ENCODE assay signal across 26 mouse cellular contexts in the genomic region with DNA sequence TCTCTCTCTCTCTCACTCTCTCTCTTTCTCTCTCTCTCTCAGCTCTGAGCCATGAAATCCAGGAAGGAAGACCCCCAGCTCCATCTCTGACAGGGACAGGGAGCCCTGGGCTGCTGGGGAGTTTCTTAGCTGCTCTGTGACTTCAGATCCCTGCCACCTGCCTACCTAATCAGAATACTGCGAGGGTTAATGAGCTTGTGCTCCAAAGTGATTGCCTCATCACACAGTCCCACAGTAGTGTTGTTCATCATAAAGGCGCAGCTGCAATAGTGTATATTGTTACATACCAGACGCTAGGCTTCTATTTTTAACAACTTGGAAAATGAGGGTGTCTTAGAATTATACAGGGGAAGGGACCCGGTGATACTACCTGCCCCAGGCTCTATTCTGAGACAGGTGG.
DNase-seq lines count a peak whose midpoint lies in the region; ATAC-seq lines count a peak whose summit lies in the region.
"Had no signal": no experiment of that assay in that cellular context is flagged by ENCODE, and none has a peak within 500 bp of the region (broad histone marks: within the 10 kb centered on the region; RNA-seq: fewer than 3 reads in every experiment).

No protein-coding gene starts in this region.

- H3K9me3 ChIP-seq in forebrain, embryonic 10.5 days = peaks cover under 1% of the 10 kb centered on the region; the same call in 1 of the 2 replicates
- H3K9me3 ChIP-seq in forebrain, embryonic 11.5 days (ENCODE audit: control insufficient read depth, low read length) = no peaks in the 10 kb centered on the region
- H3K9me3 ChIP-seq in neural tube, embryonic 13.5 days = no peaks in the 10 kb centered on the region
- no peaks in the 10 kb centered on the region for H3K9me3 ChIP-seq in forebrain, embryonic 16.5 days (ENCODE audit: control insufficient read depth, low read length)
- H3K9me3 ChIP-seq: embryonic facial prominence, embryonic 12.5 days; liver, embryonic 12.5 days; midbrain, embryonic 15.5 days; neural tube, embryonic 12.5 days had no signal

- WGBS in forebrain, embryonic 10.5 days = 60% methylated on average over 4 of the region's 4 CpGs
- 49% methylated on average over 4 of the region's 4 CpGs for WGBS in forebrain, embryonic 11.5 days
- 42% methylated on average over 4 of the region's 4 CpGs for WGBS in neural tube, embryonic 13.5 days
- WGBS in forebrain, embryonic 16.5 days = 21% methylated on average over 4 of the region's 4 CpGs

- no peaks in the 10 kb centered on the region for H3K27me3 ChIP-seq in forebrain, embryonic 10.5 days (ENCODE audit: poor library complexity, severe bottlenecking)
- H3K27me3 ChIP-seq in forebrain, embryonic 11.5 days (ENCODE audit: control insufficient read depth, insufficient read depth, low read length) = no peaks in the 10 kb centered on the region
- H3K27me3 ChIP-seq in neural tube, embryonic 13.5 days = 0 out of 2 replicates have a peak, but pooled peaks cover 8% of the 10 kb centered on the region
- H3K27me3 ChIP-seq in forebrain, embryonic 16.5 days (replicated peaks; ENCODE audit: control insufficient read depth, insufficient read depth, low read length) = no peaks in the 10 kb centered on the region
- H3K27me3 ChIP-seq: embryonic facial prominence, embryonic 12.5 days; liver, embryonic 12.5 days; neural tube, embryonic 12.5 days had no signal

- peak overlapping the region; percentile 69; the same call in 1 of the 2 replicates for H3K27ac ChIP-seq in forebrain, embryonic 10.5 days
- H3K27ac ChIP-seq in forebrain, embryonic 11.5 days (ENCODE audit: low read depth, low read length) = no peak overlapping the region
- no peak overlapping the region for H3K27ac ChIP-seq in neural tube, embryonic 13.5 days (replicated peaks)
- H3K27ac ChIP-seq in forebrain, embryonic 16.5 days (ENCODE audit: low read length) = no peak overlapping the region
- H3K27ac ChIP-seq: embryonic facial prominence, embryonic 12.5 days; liver, embryonic 12.5 days; midbrain, embryonic 15.5 days; neural tube, embryonic 12.5 days had no signal

- ATAC-seq in forebrain, embryonic 11.5 days (replicated peaks; ENCODE audit: low FRiP score) = no peak
- peak; percentile 53; the same call in 1 of the 2 replicates for ATAC-seq in neural tube, embryonic 13.5 days (ENCODE audit: low read depth)
- peak; percentile 49; the same call in 1 of the 2 replicates for ATAC-seq in forebrain, embryonic 16.5 days
- ATAC-seq: activated CD4-positive, CD25-positive, alpha-beta regulatory T cell, adult 4 months; intestine, postnatal 0 days; liver, embryonic 12.5 days; liver, postnatal 0 days; midbrain, embryonic 15.5 days had no signal

- H3K4me1 ChIP-seq in forebrain, embryonic 10.5 days = peaks cover 33% of the 10 kb centered on the region
- H3K4me1 ChIP-seq in forebrain, embryonic 11.5 days (replicated peaks; ENCODE audit: control insufficient read depth, insufficient read depth, low read length) = peaks cover 9% of the 10 kb centered on the region
- H3K4me1 ChIP-seq in neural tube, embryonic 13.5 days (replicated peaks) = peaks cover 22% of the 10 kb centered on the region
- peaks cover 12% of the 10 kb centered on the region for H3K4me1 ChIP-seq in forebrain, embryonic 16.5 days (replicated peaks; ENCODE audit: control insufficient read depth, insufficient read depth, low read length)
- H3K4me1 ChIP-seq: liver, embryonic 12.5 days; megakaryocyte, embryonic 14.5 days had no signal

- H3K9ac ChIP-seq in forebrain, embryonic 11.5 days (ENCODE audit: low read length) = no peak overlapping the region
- H3K9ac ChIP-seq in neural tube, embryonic 13.5 days = no peak overlapping the region
- H3K9ac ChIP-seq in forebrain, embryonic 16.5 days (replicated peaks; ENCODE audit: low read depth, low read length) = no peak overlapping the region
- H3K9ac ChIP-seq: embryonic facial prominence, embryonic 12.5 days; hindbrain, embryonic 13.5 days; liver, embryonic 12.5 days; liver, postnatal 0 days; midbrain, embryonic 15.5 days; neural tube, embryonic 12.5 days had no signal

- no peak overlapping the region for H3K4me2 ChIP-seq in forebrain, embryonic 11.5 days (ENCODE audit: low read depth, low read length, severe bottlenecking)
- H3K4me2 ChIP-seq in neural tube, embryonic 13.5 days = no peak overlapping the region
- no peak overlapping the region for H3K4me2 ChIP-seq in forebrain, embryonic 16.5 days (ENCODE audit: low read length)
- H3K4me2 ChIP-seq: embryonic facial prominence, embryonic 12.5 days; heart, embryonic 11.5 days; hindbrain, embryonic 13.5 days; liver, embryonic 12.5 days; midbrain, embryonic 15.5 days; neural tube, embryonic 12.5 days had no signal

- H3K4me3 ChIP-seq in forebrain, embryonic 10.5 days = no peak overlapping the region
- no peak overlapping the region for H3K4me3 ChIP-seq in forebrain, embryonic 11.5 days (ENCODE audit: low read depth, low read length)
- H3K4me3 ChIP-seq in neural tube, embryonic 13.5 days = no peak overlapping the region
- no peak overlapping the region for H3K4me3 ChIP-seq in forebrain, embryonic 16.5 days (replicated peaks; ENCODE audit: low read length)
- H3K4me3 ChIP-seq: embryonic facial prominence, embryonic 12.5 days; hindbrain, embryonic 13.5 days; liver, embryonic 12.5 days; megakaryocyte, embryonic 14.5 days; midbrain, embryonic 15.5 days; neural tube, embryonic 12.5 days had no signal

- no peaks in the 10 kb centered on the region for H3K36me3 ChIP-seq in forebrain, embryonic 10.5 days (replicated peaks)
- no peaks in the 10 kb centered on the region for H3K36me3 ChIP-seq in forebrain, embryonic 11.5 days (ENCODE audit: control insufficient read depth, insufficient read depth, low read length)
- H3K36me3 ChIP-seq in neural tube, embryonic 13.5 days = no peaks in the 10 kb centered on the region
- no peaks in the 10 kb centered on the region for H3K36me3 ChIP-seq in forebrain, embryonic 16.5 days (ENCODE audit: control insufficient read depth, insufficient read depth)
- H3K36me3 ChIP-seq: embryonic facial prominence, embryonic 12.5 days; hindbrain, embryonic 13.5 days; liver, embryonic 12.5 days; midbrain, embryonic 15.5 days; neural tube, embryonic 12.5 days had no signal

- DNase-seq in forebrain, embryonic 10.5 days (ENCODE audit: extremely low spot score, low spot score) = no peak
- no peak for DNase-seq in forebrain, embryonic 11.5 days (ENCODE audit: low spot score)
- DNase-seq in neural tube, embryonic 10.5 days (ENCODE audit: extremely low spot score, low spot score) = no peak
- DNase-seq in kidney, postnatal 14 days = no peak
- DNase-seq in urinary bladder, postnatal 14 days (ENCODE audit: low spot score) = no peak
- DNase-seq: adrenal gland, adult 2 months; adrenal gland, postnatal 36 days; cerebellum, adult 2 months; cerebellum, postnatal 14 days; gastrocnemius, postnatal 10 days; heart, postnatal 36 days; kidney, adult 9 months; kidney, postnatal 25 days; liver, postnatal 0 days; lung, postnatal 4 days had no signal
